Mouse (Mus musculus): ENCODE results near the gene Fbxw17.
"Not testable (repeated sequence)": the region's sequence is repeated elsewhere in the genome, so short reads cannot be mapped to it uniquely, and the experiment has no call there.

Gene Fbxw17

GRCm38 (mm10) chr13:50417389-50418183 is at the start of gene Fbxw17:
Gene Fbxw17 (plus strand): TSS chr13:50417864.
- DNase-seq, result peak; percentile 80

DNA sequence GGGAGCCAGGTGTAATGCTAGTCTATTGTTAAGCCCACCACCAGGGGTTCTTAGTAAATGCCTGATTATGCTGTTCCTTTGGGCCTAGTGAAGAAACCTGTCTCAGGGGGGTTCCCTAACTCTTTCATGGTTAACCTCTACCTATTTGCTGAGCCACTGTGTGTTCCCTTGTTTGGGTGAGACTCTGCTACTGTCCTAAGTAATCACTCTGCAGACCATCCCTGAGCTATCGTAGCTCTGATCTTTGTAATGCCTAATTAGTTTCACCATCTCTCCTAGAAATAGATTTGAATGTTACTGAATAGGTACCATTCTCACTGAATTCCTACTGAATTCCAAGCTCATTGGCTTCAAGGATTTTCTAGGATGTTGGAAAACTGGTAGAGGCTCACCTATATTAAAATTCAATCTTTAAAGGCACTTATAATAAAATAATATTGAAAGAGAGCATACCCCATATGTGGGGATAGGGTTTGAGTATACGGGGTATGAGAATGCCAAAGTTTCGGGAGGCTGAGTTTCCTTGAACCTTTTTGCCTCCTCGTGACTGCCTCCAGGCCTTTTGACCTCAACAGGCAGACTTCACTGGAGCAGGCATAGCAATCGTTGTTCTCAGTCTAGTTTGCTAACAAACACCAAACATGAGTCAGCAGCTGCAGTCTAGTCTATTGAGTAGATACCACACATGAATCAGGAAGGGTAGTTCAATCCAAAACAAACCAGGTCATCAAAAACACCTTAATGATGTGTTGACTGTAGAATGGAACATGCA is 44.5 kb upstream of the Fbxw17 start:
- DNase-seq, result not testable (repeated sequence)

- DNase-seq, result not testable (repeated sequence)
Observed at GRCm38 (mm10) chr13:50389146-50389545, 28.5 kb upstream of the Fbxw17 start.

DNA sequence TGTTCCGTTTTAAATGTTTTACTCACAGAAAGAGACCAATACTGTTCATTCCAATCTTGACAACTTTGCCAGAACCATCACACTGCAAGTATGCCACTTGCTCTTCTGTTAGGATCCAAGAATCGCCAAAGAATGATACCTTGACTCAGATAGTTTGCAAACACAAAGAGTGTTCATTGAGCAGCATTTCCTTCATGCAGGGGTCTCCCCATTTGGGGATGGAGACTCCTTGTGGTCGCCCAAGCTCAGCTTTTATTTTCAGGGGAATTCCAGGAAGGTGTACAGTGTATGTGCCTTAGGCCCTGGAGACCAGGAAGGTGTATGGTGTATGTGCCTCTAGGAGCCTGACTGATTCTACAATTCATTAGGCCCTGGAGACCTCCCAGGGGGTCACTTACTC is 757 bp downstream of the Fbxw17 start:
- no peak for DNase-seq

GRCm38 (mm10) chr13:50423625-50424209 is 6.1 kb downstream of the Fbxw17 start:
- no peak for DNase-seq

DNA sequence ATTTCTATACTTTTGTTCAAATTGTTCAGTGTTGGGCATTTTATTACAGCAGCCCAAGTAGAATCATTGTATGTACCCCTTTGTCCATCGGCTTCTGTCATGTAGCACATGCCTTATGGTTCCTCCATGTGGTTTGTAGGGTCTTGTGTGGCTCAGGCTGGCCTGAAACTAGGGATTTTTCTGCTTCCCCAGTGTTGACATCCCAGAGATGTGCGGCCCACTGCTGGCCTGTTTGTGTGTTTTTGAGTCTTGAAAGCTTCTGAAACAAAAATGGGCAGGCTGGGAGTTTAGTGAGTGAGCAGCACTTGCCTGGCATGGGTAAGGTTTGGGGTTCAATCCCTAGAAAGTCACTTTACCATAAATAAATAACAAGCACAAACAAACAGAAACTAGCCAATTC is 6.9 kb downstream of the Fbxw17 start:
- DNase-seq, result no peak

DNA sequence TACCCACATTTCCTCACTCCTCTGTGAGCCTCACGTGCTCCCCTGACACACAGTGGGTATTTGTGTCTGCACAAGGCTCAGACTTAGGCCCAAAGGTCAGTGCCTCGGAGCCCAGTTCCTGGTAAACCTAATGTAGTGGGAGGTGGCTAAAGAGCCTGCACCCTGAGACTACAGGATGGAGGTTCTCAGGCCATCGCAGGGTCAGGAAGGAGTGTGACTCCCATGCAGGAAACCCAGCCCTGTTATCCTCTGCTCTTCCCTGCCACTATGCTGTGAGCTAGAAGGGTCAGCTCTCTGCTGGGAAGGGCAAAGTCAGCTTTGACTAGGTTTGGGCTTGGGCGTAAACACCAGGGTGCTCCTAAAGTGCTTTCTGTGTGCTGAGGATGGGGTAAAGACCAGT is 9.0 kb downstream of the Fbxw17 start:
- no peak for DNase-seq

DNA sequence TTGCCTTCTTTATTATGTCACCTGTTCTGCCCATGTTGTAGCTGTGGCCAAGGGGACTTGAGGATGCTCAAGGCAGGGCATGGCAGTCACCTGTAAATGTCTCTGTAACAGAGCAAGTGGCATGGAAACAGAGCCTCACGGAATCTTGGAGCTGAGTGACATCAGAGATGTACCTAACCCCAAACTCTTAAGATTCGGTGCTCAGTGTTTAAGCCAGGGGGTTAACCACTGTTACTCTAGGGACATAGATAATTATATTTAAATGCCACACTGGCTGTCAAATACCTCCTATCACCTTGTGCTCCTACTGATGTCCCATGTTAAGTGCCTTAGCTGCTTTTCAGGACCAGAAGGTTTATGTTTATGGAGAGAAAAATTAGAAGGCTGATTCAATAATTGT is 26.1 kb downstream of the Fbxw17 start, which contains the start of gene Gm47429:
Gm47429 (minus strand) TSS at position 101 of the 400 bp plus-strand sequence.
- DNase-seq, result no peak

DNA sequence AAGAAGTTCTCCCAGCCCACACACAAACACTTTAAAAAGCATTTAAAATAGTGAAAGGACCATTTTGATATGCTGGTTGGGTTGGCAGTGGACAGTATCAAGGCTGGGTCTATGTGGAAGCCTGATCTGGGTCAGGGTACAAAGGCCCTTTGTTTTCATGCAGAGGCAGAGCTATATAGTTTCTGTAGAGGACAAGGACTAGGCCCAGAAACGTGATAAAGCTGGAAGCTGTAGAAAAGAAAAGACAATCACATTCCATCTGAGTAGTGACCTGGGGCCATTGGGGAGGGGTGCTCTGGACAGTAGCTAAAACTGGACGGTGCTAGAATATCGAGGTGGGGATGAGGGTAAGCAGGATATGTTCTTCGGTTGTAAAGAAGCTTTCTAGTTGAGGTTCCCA is 27.6 kb downstream of the Fbxw17 start:
- no peak for DNase-seq

DNA sequence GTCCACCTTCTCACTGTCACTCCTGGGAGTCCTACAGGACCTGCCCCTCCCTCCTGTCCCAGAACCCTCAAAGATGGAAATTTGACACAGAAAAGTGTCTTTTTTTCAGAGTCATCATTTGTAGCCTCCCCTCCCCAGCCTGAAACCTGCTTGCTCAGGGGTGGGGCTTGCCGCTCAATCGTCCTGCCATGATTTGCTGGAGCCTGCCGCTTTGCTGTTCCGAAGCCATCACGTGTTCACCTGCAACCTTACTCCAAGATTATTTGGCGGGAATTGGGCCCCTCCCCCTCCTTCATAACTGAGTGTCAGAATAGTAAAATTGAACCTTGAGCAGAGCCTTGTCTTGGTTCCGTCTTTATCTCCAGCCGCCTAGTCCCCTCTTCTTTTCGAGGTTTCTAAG is 34.6 kb downstream of the Fbxw17 start:
- DNase-seq, result not testable (repeated sequence)

GRCm38 (mm10) chr13:50453426-50453825 is 35.8 kb downstream of the Fbxw17 start:
- no peak for DNase-seq

DNA sequence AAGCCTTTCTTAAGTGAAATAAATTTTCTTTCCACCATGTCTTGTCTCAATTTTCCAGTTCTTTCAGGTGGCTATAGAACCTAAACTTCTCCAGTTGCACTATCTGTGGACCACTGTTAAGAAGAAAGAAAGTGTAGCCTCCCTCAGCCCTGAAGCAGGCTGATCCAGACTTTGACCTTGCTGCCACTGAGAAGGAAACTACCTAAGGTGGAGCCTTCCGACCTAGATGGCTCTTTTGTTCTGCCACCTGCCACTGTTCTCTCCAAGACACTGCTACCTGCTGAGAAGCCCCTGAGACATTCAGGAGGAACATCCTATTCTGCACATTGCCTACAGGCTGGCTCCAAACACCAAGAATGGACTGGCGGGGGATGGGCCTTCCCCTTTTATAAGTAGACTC is 42.8 kb downstream of the Fbxw17 start:
- DNase-seq, result not testable (repeated sequence)

DNA sequence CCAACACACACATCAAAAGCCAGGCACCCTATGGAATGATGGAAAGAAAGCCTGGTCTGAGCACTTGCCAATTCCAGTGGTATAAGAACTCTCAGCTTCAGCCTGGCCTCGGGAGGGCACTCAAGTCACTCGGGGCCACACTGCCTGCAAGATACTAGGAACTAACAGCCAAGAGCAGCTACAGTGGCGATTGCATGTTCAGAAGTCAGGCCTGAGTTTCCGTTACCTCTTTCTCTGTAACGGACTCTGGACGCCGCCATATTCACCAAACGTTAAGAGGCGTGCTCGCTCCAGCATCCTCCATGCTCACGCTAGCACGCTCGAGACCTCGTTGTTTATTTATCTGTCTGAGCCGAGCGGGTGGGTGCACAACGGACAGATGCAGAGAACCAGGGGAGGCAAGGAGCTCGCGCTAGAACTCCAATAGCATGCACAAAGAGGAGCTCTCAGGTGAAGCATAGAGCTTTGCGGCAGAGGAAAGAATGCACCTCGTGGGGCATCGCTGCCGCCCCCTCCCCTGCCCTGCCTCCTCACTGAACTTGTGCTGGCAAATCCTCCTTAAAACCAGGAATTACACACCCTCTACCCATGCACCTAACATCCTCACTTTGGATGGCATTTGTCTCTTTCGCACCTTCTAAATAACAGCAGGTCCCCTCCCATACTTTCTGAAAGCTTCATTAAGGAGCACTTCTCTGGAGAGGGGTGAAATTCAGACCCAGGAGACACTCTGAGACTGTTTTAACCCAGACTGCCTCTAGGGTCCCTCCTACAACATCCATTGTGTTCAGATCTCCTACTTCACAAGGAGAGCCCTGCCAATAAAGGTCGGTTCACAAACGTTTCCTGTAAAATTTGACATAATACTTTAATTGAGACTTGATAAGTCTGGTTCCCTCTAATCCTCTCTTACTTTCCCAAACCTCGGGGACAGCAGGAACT is 47.2 kb downstream of the Fbxw17 start:
- DNase-seq, result no peak

GRCm38 (mm10) chr13:50467007-50467406 is 49.3 kb downstream of the Fbxw17 start, which contains the start of gene Nutm2:
Gene Nutm2 (plus strand): TSS chr13:50467307.
- DNase-seq, result no peak
